Mouse (Mus musculus): ENCODE measurements around the gene Wdr91. TPM values are rescaled to one million over a fixed set of nuclear protein-coding genes. Genes with fewer than 3 reads are reported as not detected.

Gene Wdr91
- 10 to 100 TPM; 34.5 to 35.2 TPM for total RNA-seq (2021)
- long read RNA-seq, transcript Wdr91-201 (15 exons, 2,682 nt), result major isoform, 16 of 40 reads
- long read RNA-seq, partial matches to known transcripts, result 13 of 40 reads
- long read RNA-seq, other reads (novel, unspliced or antisense), result 10 of 40 reads

DNA sequence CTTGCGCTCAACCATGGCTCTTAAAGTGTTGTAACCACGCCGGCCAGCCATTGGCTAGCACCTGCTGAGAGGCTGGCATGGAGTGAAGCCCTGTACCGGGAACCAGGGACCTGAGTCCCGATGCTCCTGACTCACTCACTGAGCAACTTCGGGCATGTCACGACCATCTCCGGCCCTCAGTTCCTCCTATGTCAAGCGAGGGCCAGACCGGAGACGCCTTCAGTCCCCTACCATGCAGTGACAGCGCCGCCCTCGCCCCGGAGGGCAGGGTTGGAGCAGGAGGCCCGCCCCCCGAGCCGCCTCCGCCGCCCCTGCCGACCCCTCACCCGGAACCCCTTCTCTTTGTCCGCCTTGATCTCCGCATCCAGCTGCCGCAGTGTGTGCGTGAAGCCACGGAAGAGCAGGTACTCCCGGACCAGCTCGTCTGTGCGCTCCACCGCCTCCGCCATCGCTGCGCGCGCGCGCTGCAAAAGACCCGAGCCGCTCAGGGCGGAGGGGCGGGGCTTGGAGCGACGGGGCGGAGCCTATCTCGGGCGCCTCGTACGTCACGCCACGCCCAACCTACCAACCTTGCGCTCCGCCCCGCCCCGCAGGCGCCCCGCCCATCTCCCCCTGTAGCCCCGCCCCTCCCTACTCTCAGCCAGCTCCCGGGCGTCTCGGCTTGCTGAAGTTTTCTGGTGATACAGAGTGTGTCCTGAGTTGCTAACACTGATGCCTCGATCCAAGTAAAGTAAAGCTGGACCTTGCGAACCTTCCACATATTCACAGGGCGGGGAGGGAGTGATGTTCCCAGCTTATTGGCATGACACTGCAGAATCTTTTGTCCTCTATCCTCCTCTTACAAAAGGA lies at the start of gene Wdr91:
Gene Wdr91, minus strand, starts transcription at position 506 of the 849 bp plus-strand sequence.
- DNase-seq (ENCODE audit: low spot score in 2 of 2), result peak; percentile 88 to 94

DNA sequence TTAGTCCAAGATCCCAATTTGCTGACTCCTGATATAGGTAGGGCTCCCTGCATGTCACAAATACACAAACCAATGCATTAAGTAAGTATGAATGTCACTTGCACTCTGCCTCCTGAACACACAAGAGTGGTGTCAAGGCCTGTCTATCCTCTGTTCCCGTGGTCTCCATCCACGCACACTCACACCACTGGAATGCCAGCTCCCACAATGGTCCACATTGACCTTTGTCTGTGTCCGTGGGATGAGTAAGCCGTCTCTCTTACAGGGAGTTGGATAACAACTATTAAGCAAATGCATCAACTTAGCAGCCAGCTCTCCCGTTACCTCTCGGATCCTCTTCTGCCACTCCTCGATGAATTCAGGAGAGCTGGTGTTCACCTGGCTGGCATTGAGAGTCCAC lies 48.5 kb upstream of the Wdr91 start:
- DNase-seq (ENCODE audit: low spot score in 2 of 2), result no peak

DNA sequence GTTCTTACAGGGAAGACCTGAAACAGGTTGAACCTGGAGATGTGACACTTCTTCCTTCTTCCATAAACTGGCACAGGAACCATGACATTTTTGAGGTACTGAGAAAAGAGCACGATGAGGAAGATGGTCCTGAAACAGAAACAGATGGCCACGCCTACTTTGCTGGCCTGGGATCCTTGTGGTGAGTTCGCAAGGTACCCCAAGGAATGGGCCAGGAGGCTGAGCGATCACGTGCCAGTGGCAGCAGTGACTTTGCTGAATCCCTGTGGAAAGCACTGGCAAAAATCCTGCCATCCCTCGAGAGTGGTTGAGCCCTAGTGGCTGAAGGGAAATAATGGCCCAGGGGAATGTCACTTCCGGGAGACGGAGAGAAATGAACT lies 45.2 kb upstream of the Wdr91 start:
- no peak for DNase-seq (ENCODE audit: low spot score in 2 of 2)

DNA sequence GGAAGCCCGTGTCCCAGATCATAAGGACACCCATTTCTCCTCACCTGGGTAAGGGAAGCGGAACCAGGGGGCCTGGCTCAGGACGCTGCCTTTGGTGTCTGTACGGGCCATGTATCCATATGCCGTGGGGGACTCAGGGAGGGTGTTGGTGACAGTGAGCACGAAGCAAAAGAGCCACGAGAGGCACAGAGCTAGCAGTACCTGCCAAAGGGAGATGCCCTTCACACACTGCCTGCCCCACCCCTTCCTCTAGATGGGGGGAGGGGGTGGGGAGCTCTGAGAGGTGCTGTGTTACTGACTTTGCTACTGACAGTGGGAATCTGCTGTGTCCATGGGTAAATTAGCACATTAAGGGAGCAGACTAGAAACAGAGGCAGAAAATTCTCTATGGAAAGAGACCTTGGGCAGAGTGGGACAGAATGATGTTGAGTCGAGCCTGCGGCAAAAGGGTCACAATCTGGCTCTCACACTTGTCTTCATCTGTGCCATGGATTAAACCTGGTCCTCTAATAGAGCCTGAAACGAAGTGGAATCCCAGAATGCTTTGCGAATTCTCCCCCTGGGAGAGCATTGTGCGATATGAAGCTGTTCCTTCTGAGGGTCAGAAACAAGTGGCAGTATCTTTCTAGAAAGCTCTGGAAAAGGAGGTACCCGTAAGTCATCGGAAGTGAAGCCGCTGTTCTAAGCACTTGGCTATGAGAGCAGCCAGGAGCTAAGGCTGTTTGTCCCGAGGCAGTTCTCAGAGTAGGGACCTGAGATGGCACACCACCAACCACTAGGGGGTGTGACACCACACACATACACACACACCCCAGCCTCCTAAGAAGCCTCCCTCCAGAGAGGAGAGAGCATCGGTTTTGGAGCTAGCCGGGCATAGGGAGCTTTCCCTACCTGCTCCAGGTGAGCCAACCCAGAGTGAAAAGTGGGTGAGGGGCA lies 44.5 kb upstream of the Wdr91 start:
- no peak for DNase-seq (ENCODE audit: low spot score in 2 of 2)

DNA sequence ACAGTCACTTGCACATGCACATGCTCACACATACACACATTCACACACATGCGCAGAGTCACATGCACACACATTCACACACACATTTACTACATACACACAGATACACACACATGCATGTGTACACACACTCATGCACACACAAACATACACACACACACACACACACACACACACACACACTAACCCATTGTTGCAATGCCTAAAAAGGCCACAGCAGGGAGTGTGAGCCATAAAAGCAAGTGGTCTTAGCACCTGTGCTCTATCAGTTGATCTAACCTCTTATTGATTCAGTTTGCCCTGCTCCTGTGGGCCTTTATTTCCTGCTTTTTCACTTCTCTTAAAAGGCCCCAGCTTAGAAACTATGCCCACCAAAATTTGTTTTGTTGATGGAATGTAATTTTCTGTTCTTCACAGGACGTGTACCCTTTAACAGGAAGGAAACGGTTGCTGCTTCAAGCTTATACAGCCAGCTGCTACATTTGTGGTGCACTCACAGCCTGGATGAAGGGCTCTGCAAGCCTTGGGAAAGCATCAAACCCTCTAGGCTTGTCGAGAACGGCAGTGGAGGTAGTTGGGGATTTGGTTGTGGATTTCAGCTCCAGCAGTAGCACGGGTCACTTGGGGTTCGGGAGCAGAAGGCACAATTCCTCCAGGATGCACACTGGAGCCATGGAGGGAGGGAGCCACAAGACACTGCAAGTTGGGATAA lies 41.4 kb upstream of the Wdr91 start:
- DNase-seq (ENCODE audit: low spot score in 2 of 2), result no peak

DNA sequence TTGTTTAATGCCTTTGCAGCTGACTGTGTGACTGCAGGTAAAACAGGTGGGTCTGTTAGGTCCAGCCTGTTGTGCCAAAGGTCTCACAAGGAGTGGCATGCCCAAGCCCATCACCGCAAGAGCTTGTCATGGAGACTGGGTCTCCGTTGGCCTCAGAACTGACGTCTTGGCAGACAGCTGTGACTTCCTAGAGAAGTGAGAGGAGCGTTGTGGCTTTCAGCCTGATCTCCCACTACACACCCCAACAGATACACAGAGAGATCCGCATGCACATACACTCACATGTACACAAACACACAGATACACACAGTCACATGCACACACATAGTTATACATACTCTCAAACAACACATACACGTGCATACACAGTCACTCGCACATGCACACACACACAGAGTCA lies 40.8 kb upstream of the Wdr91 start:
- no peak for DNase-seq (ENCODE audit: low spot score in 2 of 2)

DNA sequence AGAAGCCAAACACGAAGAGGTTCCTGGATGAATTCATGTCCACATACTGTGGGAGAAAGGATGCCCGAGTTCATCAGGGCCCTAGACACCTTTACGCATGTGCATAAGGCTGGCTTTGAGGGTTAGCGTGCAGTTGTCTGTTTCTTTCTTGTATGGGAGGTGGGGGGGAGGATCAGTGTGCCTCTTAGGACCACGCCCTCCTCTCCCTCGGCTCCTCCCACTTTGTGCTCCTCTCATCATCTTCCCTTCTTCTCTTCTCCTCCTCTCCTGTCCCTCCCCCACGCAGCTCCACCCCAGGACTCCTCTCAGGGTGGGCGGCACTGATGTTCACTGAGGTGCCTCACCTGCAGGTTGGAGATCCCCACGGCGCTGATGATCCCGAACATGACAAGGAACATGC lies 37.8 kb upstream of the Wdr91 start:
- peak in 1 of 2 experiments; percentile 7 for DNase-seq (ENCODE audit: low spot score in 2 of 2)

DNA sequence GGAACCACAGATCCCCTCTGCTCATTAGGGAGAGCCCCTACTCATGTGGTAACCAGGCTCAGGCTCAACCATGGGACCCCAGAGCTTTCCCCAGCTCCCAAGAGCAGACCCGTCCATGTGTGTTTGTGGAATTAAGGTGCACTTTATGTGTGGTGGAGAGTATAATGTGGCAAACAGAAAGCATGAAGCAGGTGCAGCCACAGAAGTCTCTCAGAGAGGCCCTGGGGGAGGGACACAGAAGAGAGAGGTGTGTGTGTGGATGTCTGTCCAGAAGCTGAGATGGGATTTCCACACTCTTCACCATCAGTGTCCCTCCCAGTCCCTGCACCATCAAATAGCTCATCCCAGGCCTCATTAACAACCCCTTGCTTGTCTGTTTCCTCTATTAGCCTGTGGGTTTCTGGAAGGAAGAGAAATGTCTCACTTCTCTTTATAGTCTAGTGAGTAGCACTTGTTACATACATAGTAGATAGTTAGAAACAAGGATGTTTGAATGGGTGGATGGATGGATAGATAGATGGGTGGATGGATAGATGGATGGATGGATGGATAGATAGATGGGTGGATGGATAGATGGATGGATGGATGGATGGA lies 35.9 kb upstream of the Wdr91 start:
- no peak for DNase-seq (ENCODE audit: low spot score in 2 of 2)

DNA sequence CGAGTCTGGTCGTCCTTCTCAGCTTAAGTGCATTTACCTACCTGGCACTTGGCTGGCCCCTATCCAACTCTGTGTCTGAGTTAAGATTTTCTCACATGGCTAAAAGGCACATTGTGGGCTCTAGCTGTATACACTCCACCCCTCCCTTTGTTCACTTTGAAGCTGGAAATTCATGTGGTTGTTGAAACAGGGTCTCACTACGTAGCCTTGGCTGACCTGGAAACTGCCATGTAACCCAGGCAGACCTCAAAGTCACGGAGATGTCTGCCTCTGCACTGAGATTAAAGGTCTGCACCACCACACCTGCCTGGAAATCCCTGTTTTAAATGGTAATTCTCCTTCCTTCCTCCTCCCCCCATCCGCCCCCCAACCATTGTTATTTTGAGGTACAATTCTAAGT lies 32.8 kb upstream of the Wdr91 start:
- DNase-seq (ENCODE audit: low spot score in 2 of 2), result no peak

DNA sequence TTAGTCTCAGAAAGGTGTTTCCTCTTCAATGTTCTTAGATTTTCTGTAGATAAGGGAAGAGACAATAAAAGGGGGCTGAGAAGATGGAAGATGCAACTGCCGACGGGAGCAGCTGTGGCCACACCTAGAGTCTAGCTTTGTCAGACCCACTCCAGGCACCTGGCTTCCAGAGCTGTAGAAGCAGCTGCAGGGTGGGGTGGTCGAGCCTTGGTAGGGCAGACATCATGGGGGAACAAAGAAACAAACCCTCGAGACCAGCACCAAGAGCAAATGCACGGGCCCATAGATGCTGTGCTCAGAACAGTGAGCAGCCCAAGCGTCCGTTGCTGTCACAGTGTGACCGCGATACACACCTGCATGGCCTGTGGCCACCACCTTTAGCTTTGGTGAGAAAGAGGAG lies 31.8 kb upstream of the Wdr91 start:
- DNase-seq (ENCODE audit: low spot score in 2 of 2), result no peak

DNA sequence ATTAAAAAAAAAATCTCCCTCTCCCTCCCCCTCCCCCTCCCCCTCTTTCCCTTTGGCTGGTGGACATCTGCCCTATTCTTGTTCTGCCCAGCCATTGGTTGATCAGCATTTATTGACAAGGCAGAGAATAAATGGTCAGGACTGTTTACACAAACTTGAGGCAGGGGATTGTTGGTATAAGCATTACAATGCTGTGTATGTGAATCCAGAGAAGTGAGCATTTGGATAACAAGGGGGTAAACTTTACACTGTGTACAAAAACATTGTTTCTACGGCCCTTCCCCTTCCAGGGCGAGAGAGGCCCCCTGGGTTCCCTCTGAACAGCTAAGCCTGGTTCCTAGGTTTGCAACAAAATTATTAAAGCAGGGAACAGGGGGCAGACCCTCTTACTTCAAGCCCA lies 30.8 kb upstream of the Wdr91 start:
- no peak for DNase-seq (ENCODE audit: low spot score in 2 of 2)

DNA sequence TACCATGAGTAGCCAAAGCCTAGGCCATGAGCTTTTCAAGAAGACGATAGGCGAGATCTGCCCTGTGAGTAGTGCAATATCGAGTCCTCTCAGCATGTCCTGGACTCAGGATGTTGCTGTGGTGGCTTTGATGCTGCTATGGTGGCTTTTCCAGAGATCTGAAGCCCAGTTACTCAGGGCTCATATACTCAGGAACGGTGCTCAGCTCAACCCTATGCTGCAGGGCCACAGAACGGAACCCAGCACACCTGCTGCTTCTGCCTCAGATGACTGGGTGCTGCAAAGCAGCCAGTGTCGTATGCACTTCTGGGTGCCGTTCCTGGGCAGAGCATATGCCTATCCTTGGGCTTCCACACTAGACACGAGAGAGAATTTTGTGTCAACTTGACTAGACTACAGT lies 28.8 kb upstream of the Wdr91 start:
- no peak for DNase-seq (ENCODE audit: low spot score in 2 of 2)

DNA sequence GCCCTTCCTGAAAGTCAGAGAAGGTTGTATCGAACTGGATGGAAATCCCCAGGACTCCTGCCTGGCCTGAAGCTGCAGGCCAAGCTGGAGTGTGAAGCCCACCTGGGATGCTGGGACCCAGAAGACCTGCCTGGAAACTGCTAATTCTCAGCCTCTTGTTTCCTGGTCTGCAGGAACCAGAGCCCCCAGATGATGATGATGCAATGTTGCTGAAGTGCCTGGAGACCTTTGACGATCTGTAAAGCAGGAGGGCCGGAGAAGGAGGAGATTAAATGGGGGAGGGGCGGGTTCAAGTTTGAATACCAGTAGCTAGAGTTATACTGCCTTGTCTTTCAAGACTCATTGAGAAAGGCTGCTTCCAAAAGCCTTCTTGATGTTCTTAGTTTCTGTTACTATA lies 28.3 kb upstream of the Wdr91 start:
- no peak for DNase-seq (ENCODE audit: low spot score in 2 of 2)

DNA sequence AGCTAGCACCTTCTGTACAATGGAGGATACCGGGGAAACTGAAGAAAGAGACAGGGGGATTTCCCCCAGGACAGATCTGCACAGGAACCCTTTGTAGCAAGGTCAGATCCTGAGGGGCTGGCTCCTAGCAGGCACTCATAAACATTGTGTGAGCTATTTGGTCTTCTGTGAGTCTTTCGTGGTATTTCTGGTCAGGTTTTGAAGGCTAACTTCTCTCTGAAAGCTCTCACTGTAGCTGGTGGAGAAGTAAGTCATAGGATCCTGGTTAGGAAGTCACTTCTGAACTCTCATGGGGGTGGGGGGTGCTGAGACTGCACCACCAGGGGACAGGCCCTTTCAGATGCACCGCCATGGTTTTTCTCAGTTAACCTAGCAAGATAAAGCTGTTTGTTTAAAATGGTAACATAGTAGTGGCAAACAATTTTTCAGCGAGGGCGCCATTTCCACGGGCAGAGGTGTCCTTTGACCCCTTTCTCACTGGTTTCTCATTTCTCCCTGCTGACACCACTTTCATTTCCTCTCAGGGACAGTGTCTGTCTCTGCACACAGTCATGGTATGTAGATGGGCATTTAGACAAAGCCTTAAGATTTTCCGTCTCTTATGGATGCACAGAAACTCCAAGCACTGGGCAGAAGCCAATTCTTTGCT lies 27.7 kb upstream of the Wdr91 start:
- DNase-seq (ENCODE audit: low spot score in 2 of 2), result no peak

DNA sequence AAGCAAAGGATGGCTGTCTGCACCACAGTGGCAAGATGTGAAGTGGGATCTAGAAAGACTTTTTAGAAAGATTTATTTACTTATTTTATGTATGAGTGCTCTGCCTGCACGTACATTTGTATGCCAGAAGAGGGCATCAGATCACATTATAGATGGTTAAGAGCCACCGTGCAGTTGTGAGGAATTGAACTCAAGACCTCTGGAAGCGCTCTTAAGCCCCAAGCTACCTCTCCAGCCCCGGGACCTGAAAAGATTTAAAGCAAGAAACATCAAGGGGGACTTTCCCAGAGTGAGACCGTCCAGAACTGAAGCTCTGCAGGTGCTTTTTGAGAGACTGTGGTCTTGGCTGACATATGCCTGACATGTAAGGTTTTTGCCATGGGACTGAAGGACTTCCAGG lies 26.1 kb upstream of the Wdr91 start:
- DNase-seq (ENCODE audit: low spot score in 2 of 2), result no peak

DNA sequence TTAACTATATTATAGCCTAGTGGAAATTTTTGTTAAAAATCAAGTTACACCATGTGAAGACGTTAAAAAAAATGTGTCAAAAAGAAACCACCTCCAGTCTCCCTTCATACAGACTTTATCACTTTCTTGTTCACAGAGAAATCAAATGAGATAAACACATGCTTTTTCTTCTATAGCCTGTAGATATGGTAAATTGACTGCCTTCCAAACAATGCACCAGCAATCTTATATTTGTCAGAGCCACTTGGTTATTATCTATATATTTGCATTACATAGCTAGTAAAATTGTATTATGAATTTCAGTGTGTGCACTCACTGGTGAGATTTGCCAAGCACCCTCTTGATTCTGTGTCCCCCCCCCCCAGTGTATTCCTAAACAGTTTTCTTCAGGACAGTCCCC lies 22.0 kb upstream of the Wdr91 start:
- no peak for DNase-seq (ENCODE audit: low spot score in 2 of 2)

DNA sequence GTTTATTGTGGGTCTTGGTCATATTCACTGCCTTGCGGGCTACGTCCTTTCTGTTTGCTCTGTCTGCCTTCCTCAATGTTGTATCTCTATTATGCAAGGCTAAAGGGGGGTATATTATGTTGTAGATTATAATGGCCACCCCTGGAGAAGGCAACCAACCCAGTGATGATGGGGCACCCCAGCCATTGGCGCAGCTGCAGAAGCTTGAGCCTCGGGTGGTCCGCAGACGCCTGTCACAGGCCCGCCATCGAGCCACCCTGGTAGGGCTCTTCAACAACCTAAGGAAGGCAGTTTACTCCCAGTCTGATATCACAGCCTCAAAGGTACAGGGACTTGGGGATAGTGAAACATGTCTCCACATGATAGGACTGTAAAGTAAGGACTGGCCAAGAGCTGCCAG lies 16.9 kb upstream of the Wdr91 start:
- no peak for DNase-seq (ENCODE audit: low spot score in 2 of 2)

DNA sequence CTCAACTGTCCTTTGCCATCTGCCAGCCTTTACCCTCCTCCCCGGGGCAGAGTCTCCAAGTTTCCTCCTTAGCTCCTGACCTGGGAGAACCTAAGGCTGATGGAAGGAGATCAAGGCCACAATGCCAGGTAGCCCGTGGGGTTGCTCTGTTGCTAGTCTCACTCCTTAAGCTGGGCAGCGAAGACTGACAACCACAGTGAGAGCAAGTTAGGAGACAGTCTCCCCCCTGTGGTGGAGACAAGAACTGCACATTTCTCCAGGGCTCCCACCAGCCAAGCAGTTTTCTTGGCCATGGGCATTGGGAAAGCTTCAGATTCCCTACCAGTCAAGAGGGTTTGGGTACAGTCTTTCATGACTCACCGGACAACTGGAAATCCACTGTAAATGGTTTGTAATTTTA lies 16.5 kb upstream of the Wdr91 start:
- peak; percentile 55 to 85 for DNase-seq (ENCODE audit: low spot score in 2 of 2)

DNA sequence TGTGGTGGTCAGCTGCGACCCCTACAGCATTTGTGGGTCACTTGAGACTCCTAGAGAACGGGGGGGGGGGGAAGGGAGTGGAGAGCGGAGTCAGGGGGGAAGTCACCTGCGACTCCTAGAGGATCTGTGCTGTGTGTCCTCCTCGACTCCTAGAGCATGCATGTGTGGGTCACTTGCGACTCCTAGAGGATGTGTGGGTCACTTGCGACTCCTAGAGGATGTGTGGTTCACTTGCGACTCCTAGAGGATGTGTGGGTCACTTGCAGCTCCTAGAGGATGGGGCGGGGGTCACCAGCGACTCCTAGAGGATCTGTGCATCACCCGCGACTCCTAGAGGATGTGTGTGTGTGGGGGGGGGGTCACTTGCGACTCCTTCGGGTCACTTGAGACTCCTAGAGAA lies 11.3 kb upstream of the Wdr91 start:
- DNase-seq (ENCODE audit: low spot score in 2 of 2), result peak in 1 of 2 experiments; percentile 32

DNA sequence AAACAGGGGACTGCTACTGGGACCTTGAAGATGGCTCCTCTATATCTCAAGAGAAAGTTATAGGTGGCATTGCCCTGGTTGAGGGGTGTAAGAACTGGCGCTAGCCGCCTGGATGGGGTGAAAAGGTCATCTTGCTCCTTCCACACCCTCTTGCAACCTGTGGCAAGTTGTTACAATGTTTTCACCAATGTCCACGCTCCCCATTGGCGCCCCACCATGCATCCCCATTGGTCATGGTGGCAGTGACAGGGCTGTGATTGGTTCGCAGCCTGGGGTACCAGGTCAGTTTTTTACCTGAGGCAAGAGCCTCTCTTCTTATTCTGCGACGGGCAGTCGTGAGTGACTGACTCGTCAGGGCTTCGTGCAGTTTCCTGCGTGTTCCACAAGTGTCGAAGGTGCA lies 10.0 kb upstream of the Wdr91 start:
- DNase-seq (ENCODE audit: low spot score in 2 of 2), result no peak

DNA sequence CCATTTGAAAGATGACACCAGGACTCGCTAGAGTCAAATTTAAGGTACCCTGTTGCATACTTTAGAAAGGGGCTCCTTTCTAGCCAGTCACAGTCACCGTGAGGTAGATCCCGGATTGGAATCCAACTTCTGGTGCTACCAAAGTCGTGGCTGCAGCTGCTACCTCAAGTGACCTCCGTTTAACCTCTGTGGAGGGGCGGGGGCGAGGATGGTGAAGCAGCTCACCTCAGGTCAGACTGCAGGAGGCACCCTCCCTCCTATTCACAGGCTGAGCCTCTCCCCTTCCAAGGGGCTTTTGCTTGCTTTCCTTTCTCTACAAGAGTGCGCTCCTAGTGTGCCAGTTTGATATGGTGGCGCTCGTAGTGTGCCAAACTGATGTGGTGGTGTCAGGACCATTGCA lies 9.3 kb upstream of the Wdr91 start, which contains the start of gene Stra8:
Gene Stra8, plus strand, starts transcription at position 208 of the 400 bp plus-strand sequence.
- DNase-seq (ENCODE audit: low spot score in 2 of 2), result no peak
